Mouse (Mus musculus): ENCODE results near the gene Erp27.

- TF ChIP-seq POLR2A (IDR thresholded peaks at IDR 0.05; ENCODE audit: control insufficient read depth in 1 of 2, insufficient read depth in 1 of 2, low read depth in 1 of 2, low read length in 2 of 2, poor library complexity in 1 of 2) (no peak), USF2 (IDR thresholded peaks at IDR 0.05; ENCODE audit: borderline replicate concordance in 1 of 2, insufficient read depth in 1 of 2, low read depth in 1 of 2, low read length in 2 of 2) (no peak), EP300 (IDR thresholded peaks at IDR 0.05; ENCODE audit: low read depth in 1 of 2, low read length in 2 of 2) (no peak), SMC3 (IDR thresholded peaks at IDR 0.05; ENCODE audit: low read depth, low read length) (no peak)
These were observed 23.0 kb downstream of the Erp27 start for GRCm38 (mm10) chr6:136898954-136899353.
